Mouse (Mus musculus) lung, postnatal 0 days (tissue): ENCODE measurements around the gene Iah1. TPM values are rescaled to one million over a fixed set of nuclear protein-coding genes. Genes with fewer than 3 reads are reported as not detected.

Source experiments
- ATAC-seq: fragments of 200-750 bp; cut with Nextera tagmentation; 2 replicates; pipeline ENCODE4 v1.8.0; 2017; ENCODE audit warnings: moderate library complexity
- DNase-seq: peaks from one replicate; pipeline ENCODE4 v3.0.0-alpha.2; 2016; ENCODE audit warnings: low spot score
- H3K27ac ChIP-seq: fragments of 300-500 bp; sonication (generic); 2 replicates; pipeline ENCODE4 v1.5.1; 2014; ENCODE audit warnings: antibody characterized with exemption, mild to moderate bottlenecking, low read length, mixed read lengths
- H3K27me3 ChIP-seq: fragments of 300-500 bp; sonication (generic); replicated peaks from 2 replicates; pipeline ENCODE4 v1.6.1; 2014; ENCODE audit warnings: low read length, mixed read lengths; ENCODE audit not compliant: insufficient read depth
- H3K36me3 ChIP-seq: fragments of 300-500 bp; sonication (generic); 2 replicates; pipeline ENCODE4 v1.6.1; 2014; ENCODE audit warnings: low read length, mixed read lengths; ENCODE audit not compliant: insufficient read depth
- H3K4me1 ChIP-seq: fragments of 300-500 bp; sonication (generic); 2 replicates; pipeline ENCODE4 v1.6.1; 2014; ENCODE audit warnings: antibody characterized with exemption, low read depth, low read length, mixed read lengths; ENCODE audit not compliant: insufficient read depth
- H3K4me2 ChIP-seq: fragments of 300-500 bp; sonication (generic); replicated peaks from 2 replicates; pipeline ENCODE4 v1.6.1; 2014; ENCODE audit warnings: low read depth, mild to moderate bottlenecking, low read length, moderate library complexity, mixed read lengths
- H3K4me3 ChIP-seq: fragments of 300-500 bp; sonication (generic); 2 replicates; pipeline ENCODE4 v1.5.1; 2014; ENCODE audit warnings: low read depth, low read length
- H3K9ac ChIP-seq: fragments of 300-500 bp; sonication (generic); replicated peaks from 2 replicates; pipeline ENCODE4 v1.6.1; 2014; ENCODE audit warnings: low read depth, mild to moderate bottlenecking
- H3K9me3 ChIP-seq: fragments of 300-500 bp; sonication (generic); 2 replicates; pipeline ENCODE4 v1.6.1; 2016; ENCODE audit warnings: low read length, mixed read lengths
- CTCF ChIP-seq: IDR thresholded peaks from 2 replicates; pipeline ENCODE4 v1.5.1; 2016; ENCODE audit warnings: antibody characterized with exemption, mild to moderate bottlenecking
- EP300 ChIP-seq: IDR thresholded peaks from 2 replicates; pipeline ENCODE4 v1.6.1; 2016; ENCODE audit warnings: antibody characterized with exemption, mild to moderate bottlenecking, control low read depth
- WGBS: fragments of 180-500 bp; shearing (Covaris S2); extraction: QIAGEN DNeasy Blood & Tissue Kit; methylation state at CpG from one replicate; pipeline ENCODE4 v1.1.7; 2014; 5-methylcytosine and 5-hydroxymethylcytosine counted together
- polyA plus RNA-seq: library from polyadenylated mRNA; unstranded; fragments of >200 nt; fragmentation: Nextera tagmentation; extraction: Ambion mirVana; gene quantifications from 2 replicates; pipeline ENCODE4 v1.2.1, GENCODE M21; 2015

Gene Iah1
- polyA plus RNA-seq, 1 experiment from 2014 or later: 112 TPM

- Histone ChIP-seq H3K4me2 (no peak overlapping the region), H3K27me3 (no peaks in the 10 kb centered on the region), H3K9ac (no peak overlapping the region), H3K4me1 (no peaks in the 10 kb centered on the region), H3K4me3 (no peak overlapping the region), H3K36me3 (no peaks in the 10 kb centered on the region), H3K27ac (no peak overlapping the region), H3K9me3 (no peaks in the 10 kb centered on the region)
- 89% methylated on average over 5 of the region's 5 CpGs for WGBS
- ATAC-seq (no peak), DNase-seq (peak; percentile 24)
- no peak for TF ChIP-seq EP300
- no peak for TF ChIP-seq CTCF
Measured at GRCm38 (mm10) chr12:21369087-21369410, 52.9 kb downstream of the Iah1 start.

DNA sequence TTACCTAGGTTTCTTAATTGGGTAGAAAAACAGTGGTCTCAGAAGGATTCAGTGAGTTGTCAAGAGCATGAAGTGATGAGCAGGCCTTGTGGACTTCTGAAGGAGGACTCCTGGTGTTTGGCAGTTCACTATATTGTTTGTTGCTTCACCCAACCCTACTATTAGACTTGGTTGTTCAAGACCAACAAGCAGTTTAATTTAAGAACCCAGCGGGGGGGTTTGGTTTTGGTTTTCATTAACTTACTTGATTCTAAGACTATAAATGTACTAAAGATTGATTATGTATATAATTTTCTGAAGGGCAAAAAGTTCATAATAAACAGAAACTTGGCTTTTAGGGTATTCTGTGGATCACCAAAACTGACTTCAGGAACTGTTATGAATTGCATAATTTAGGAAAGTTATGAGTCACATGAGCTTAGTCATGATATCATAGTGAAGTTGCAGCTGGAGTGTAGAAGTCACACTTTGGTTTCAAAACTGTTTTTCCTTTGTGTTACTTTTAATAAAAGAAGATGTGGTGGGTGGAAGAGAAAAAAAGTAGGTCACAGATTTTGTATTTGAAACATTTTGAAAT, 53.9 kb downstream of the Iah1 start:
- Histone ChIP-seq H3K27ac (no peak overlapping the region), H3K27me3 (no peaks in the 10 kb centered on the region), H3K36me3 (no peaks in the 10 kb centered on the region), H3K4me2 (no peak overlapping the region), H3K4me1 (no peaks in the 10 kb centered on the region), H3K4me3 (no peak overlapping the region), H3K9ac (no peak overlapping the region), H3K9me3 (no peaks in the 10 kb centered on the region)
- TF ChIP-seq EP300: peak; percentile 61; the same call in 1 of the 2 replicates
- TF ChIP-seq CTCF: no peak
- ATAC-seq: no peak
- 94% methylated on average over 1 of the region's 1 CpGs for WGBS
- DNase-seq: peak; percentile 81

GRCm38 (mm10) chr12:21373100-21373819, 57.1 kb downstream of the Iah1 start, which contains the start of gene Adam17:
TSS of gene Adam17 (minus strand) at chr12:21373632.
- no peaks in the 10 kb centered on the region for H3K9me3 ChIP-seq
- no peaks in the 10 kb centered on the region for H3K27me3 ChIP-seq
- WGBS: under 1% methylated on average over 55 of the region's 55 CpGs
- peak within 1 kb of the TSS; percentile 68 for H3K4me2 ChIP-seq
- ATAC-seq: peak; percentile 99
- H3K36me3 ChIP-seq: no peaks in the 10 kb centered on the region
- H3K4me3 ChIP-seq: peak within 1 kb of the TSS; percentile 79
- H3K27ac ChIP-seq: peak within 1 kb of the TSS; percentile 95
- no peaks in the 10 kb centered on the region for H3K4me1 ChIP-seq
- peak within 1 kb of the TSS; percentile 85 for H3K9ac ChIP-seq
- TF ChIP-seq EP300: peak; percentile 42; the same call in 1 of the 2 replicates
- TF ChIP-seq CTCF: peak; percentile 87
- DNase-seq: peak; percentile 99

Other genes with a start within 250 kb of the Iah1 start
- 65.4 and 69.7 TPM in 2 replicates for gene Cpsf3, start 31.0 kb upstream of the Iah1 start, polyA plus RNA-seq
- gene Itgb1bp1, start 30.1 kb upstream of the Iah1 start, polyA plus RNA-seq: 65.5 and 67.6 TPM in 2 replicates
- gene Adam17, start 57.2 kb downstream of the Iah1 start, polyA plus RNA-seq: 34.4 and 38.7 TPM in 2 replicates
- gene Ywhaq, start 101.2 kb downstream of the Iah1 start, polyA plus RNA-seq: 395 and 416 TPM in 2 replicates